Mouse (Mus musculus) CH12.LX (cell line): ENCODE data around the gene Slc39a13. TPM values are rescaled to one million over a fixed set of nuclear protein-coding genes. Genes with fewer than 3 reads are reported as not detected.

Experiments
- DNase-seq: peaks from one replicate; pipeline ENCODE4 v3.0.0-alpha.2; 2013; ENCODE audit errors: extremely low read depth
- H3K27ac ChIP-seq: 2 replicates; pipeline ENCODE4 v1.5.1; 2012; ENCODE audit warnings: low read depth, mild to moderate bottlenecking, control low read depth, moderate library complexity; ENCODE audit not compliant: insufficient read depth
- H3K27me3 ChIP-seq: replicated peaks from 2 replicates; pipeline ENCODE3; 2012; ENCODE audit warnings: inconsistent platforms
- H3K36me3 ChIP-seq, 2 experiments: replicated peaks in 1 of 2; 2 replicates each; pipeline versions ENCODE3 to v1.6.1; 2012; ENCODE audit warnings: inconsistent platforms in 1 of 2, low read length in 1 of 2, mild to moderate bottlenecking in 1 of 2, mixed read lengths in 1 of 2, moderate library complexity in 1 of 2; ENCODE audit not compliant: control insufficient read depth in 1 of 2, insufficient read depth in 1 of 2
- H3K4me1 ChIP-seq, 2 experiments: 2 replicates each; pipeline ENCODE4 v1.6.1; 2012; ENCODE audit warnings: inconsistent platforms in 1 of 2, moderate library complexity in 1 of 2; ENCODE audit not compliant: insufficient read depth in 2 of 2, control insufficient read depth in 1 of 2
- H3K4me2 ChIP-seq: 2 replicates; pipeline ENCODE4 v1.6.1; 2012; ENCODE audit warnings: low read depth, mild to moderate bottlenecking, control low read depth; ENCODE audit not compliant: poor library complexity, insufficient read depth, severe bottlenecking
- H3K4me3 ChIP-seq, 3 experiments: fragments of 150-350 bp in 1 of 3; sonication (generic) in 1 of 3; replicated peaks in 1 of 3; 2 replicates each; pipeline versions ENCODE3 to v1.5.1; 2011 to 2012; ENCODE audit warnings: low read depth in 2 of 3, low read length in 2 of 3, mild to moderate bottlenecking in 2 of 3, moderate library complexity in 2 of 3, control low read depth in 1 of 3, improper control_type of control experiment in 1 of 3, inconsistent platforms in 1 of 3, mixed read lengths in 1 of 3; ENCODE audit not compliant: poor library complexity in 1 of 3
- H3K79me2 ChIP-seq: replicated peaks from 2 replicates; pipeline ENCODE4 v1.6.1; 2012; ENCODE audit warnings: mild to moderate bottlenecking, moderate library complexity; ENCODE audit not compliant: control insufficient read depth, poor library complexity, insufficient read depth, severe bottlenecking; ENCODE audit errors: extremely low read depth
- H3K9ac ChIP-seq: 2 replicates; pipeline ENCODE4 v1.6.1; 2012; ENCODE audit warnings: low read depth, mild to moderate bottlenecking, control low read depth, moderate library complexity; ENCODE audit not compliant: insufficient read depth
- H3K9me3 ChIP-seq: replicated peaks from 2 replicates; pipeline ENCODE3; 2012; ENCODE audit warnings: low read length, inconsistent platforms, mixed read lengths
- CHD2 ChIP-seq: IDR thresholded peaks from 2 replicates; pipeline ENCODE4 v1.6.1; 2011; ENCODE audit warnings: low read length, improper control_type of control experiment
- EP300 ChIP-seq: IDR thresholded peaks from 2 replicates; pipeline ENCODE4 v1.6.1; 2011; ENCODE audit warnings: low read length, improper control_type of control experiment
- ETS1 ChIP-seq: conservative IDR thresholded peaks from 2 replicates; pipeline ENCODE4 v1.6.1; 2012; ENCODE audit warnings: low read depth, mild to moderate bottlenecking, inconsistent platforms, low read length, improper control_type of control experiment, moderate library complexity
- HCFC1 ChIP-seq: IDR thresholded peaks from 2 replicates; pipeline ENCODE4 v1.6.1; 2012; ENCODE audit warnings: low read depth, mild to moderate bottlenecking, inconsistent platforms, low read length, improper control_type of control experiment
- JUND ChIP-seq: conservative IDR thresholded peaks from 2 replicates; pipeline ENCODE4 v1.6.1; 2011; ENCODE audit warnings: low read depth, low read length, improper control_type of control experiment
- MAFK ChIP-seq: IDR thresholded peaks from 2 replicates; pipeline ENCODE4 v1.6.1; 2011; ENCODE audit warnings: low read length, improper control_type of control experiment; ENCODE audit not compliant: insufficient replicate concordance
- MEF2A ChIP-seq: IDR thresholded peaks from 2 replicates; pipeline ENCODE4 v1.6.1; 2014; ENCODE audit warnings: low read depth, mild to moderate bottlenecking, inconsistent platforms, low read length, improper control_type of control experiment, borderline replicate concordance
- MXI1 ChIP-seq: IDR thresholded peaks from 2 replicates; pipeline ENCODE4 v1.6.1; 2011; ENCODE audit warnings: mild to moderate bottlenecking, low read depth, low read length, improper control_type of control experiment
- MYC ChIP-seq: IDR thresholded peaks from 2 replicates; pipeline ENCODE4 v1.6.1; 2011; ENCODE audit warnings: low read depth, mild to moderate bottlenecking, improper control_type of control experiment, low read length
- POLR2A ChIP-seq: IDR thresholded peaks from 2 replicates; pipeline ENCODE4 v1.6.1; 2011; ENCODE audit warnings: low read depth, mild to moderate bottlenecking, improper control_type of control experiment, low read length
- SIN3A ChIP-seq: IDR thresholded peaks from 2 replicates; pipeline ENCODE4 v1.6.1; 2012; ENCODE audit warnings: low read length, improper control_type of control experiment, inconsistent platforms
- SMC3 ChIP-seq: IDR thresholded peaks from 2 replicates; pipeline ENCODE4 v1.6.1; 2011; ENCODE audit warnings: low read depth, low read length, improper control_type of control experiment
- UBTF ChIP-seq: IDR thresholded peaks from 2 replicates; pipeline ENCODE4 v1.6.1; 2012; ENCODE audit warnings: low read depth, mild to moderate bottlenecking, inconsistent platforms, low read length, improper control_type of control experiment, moderate library complexity
- USF2 ChIP-seq: conservative IDR thresholded peaks from 2 replicates; pipeline ENCODE4 v1.6.1; 2011; ENCODE audit warnings: low read depth, low read length, improper control_type of control experiment
- ZKSCAN1 ChIP-seq: IDR thresholded peaks from 2 replicates; pipeline ENCODE4 v1.6.1; 2012; ENCODE audit warnings: low read depth, inconsistent platforms, low read length, improper control_type of control experiment, borderline replicate concordance
- dilution Hi-C: fragments of 300-500 bp; cut with MboI; formaldehyde crosslinking; loops from 2 replicates; pipeline ENCODE4 v1.14.3; 2020; ENCODE audit warnings: low sequenced_read_pairs; ENCODE audit not compliant: extremely low pct_unique_long_range_greater_than_20kb, extremely low pct_ligation_motif_present
- in situ Hi-C: fragments of 300-500 bp; cut with MboI; formaldehyde crosslinking; loops from 3 replicates; pipeline ENCODE4 v1.14.3; 2019; ENCODE audit warnings: low sequenced_read_pairs, low pct_ligation_motif_present, low pct_unique_long_range_greater_than_20kb, mixed read lengths
- polyA plus RNA-seq: library from polyadenylated mRNA; unstranded; fragments of >175 nt; gene quantifications from 2 replicates; pipeline ENCODE4 v1.2.1, GENCODE M21; 2012; ENCODE audit warnings: low read depth; ENCODE audit not compliant: insufficient read length
- total RNA-seq, 2 experiments: library from RNA; depleted of rRNA; stranded (reverse); fragments of 300-350 nt in 1 of 2; fragments of >200 nt in 1 of 2; gene quantifications; 2 replicates each; pipeline ENCODE4 v1.2.3; 2012 to 2014

The Slc39a13 gene
- total and polyA plus RNA-seq, 3 experiments = 3.5 to 7.5 (median 7.2) TPM

- DNase-seq = no peak
- Histone ChIP-seq H3K9me3 (no peaks in the 10 kb centered on the region), H3K4me1 (peaks cover 2 to 10% of the 10 kb centered on the region in 2 experiments; a peak in 2 of 4 replicates), H3K4me2 (no peak overlapping the region), H3K36me3 (peaks cover 22 to 67% of the 10 kb centered on the region in 2 experiments), H3K79me2 (no peaks in the 10 kb centered on the region), H3K27me3 (no peaks in the 10 kb centered on the region), H3K9ac (no peak overlapping the region), H3K4me3 (no peak overlapping the region)
- dilution Hi-C loops (no loop called here), in situ Hi-C loops (no loop called here)
- TF ChIP-seq ETS1 = no peak
- TF ChIP-seq JUND = no peak
- TF ChIP-seq, all 38 proteins: peak for 0
- no peak overlapping the region for H3K27ac ChIP-seq
These were observed 50.3 kb downstream of the Slc39a13 start for GRCm38 (mm10) chr2:91019911-91020310.

- no peak overlapping the region for H3K4me2 ChIP-seq
- no peaks in the 10 kb centered on the region for H3K79me2 ChIP-seq
- TF ChIP-seq ZKSCAN1 (no peak), HCFC1 (no peak), UBTF (no peak), SIN3A (no peak), MXI1 (no peak), MEF2A (no peak), EP300 (no peak), SMC3 (no peak), POLR2A (no peak), CHD2 (no peak), MAFK (no peak), MYC (no peak), USF2 (no peak)
- no peak overlapping the region for H3K4me3 ChIP-seq
- H3K27me3 ChIP-seq = no peaks in the 10 kb centered on the region
- no peak overlapping the region for H3K9ac ChIP-seq
- dilution Hi-C loops (no loop called here), in situ Hi-C loops (no loop called here)
- H3K9me3 ChIP-seq = no peaks in the 10 kb centered on the region
- DNase-seq = no peak
- H3K27ac ChIP-seq = no peak overlapping the region
- peaks cover 0 to 14% of the 10 kb centered on the region in 2 experiments; a peak in 2 of 4 replicates for H3K4me1 ChIP-seq
- H3K36me3 ChIP-seq = peaks cover 35 to 78% of the 10 kb centered on the region in 2 experiments
These were observed 52.0 kb downstream of the Slc39a13 start for GRCm38 (mm10) chr2:91018061-91018788.
